In genomic region chr16:87060473-87060872, GRCm38 (mm10) we compare ENCODE assay signal across 23 mouse cellular contexts.
A peak's percentile ranks its signal among the peaks of the same experiment; 100 is the strongest.
DNase-seq lines count a peak whose midpoint lies in the region; ATAC-seq lines count a peak whose summit lies in the region.
"Had no signal": no experiment of that assay in that cellular context is flagged by ENCODE, and none has a peak within 500 bp of the region (broad histone marks: within the 10 kb centered on the region; RNA-seq: fewer than 3 reads in every experiment).

No protein-coding gene starts in this region.

- H3K4me2 ChIP-seq in embryonic facial prominence, embryonic 12.5 days (replicated peaks): no peak overlapping the region
- H3K4me2 ChIP-seq in hindbrain, embryonic 12.5 days (replicated peaks): no peak overlapping the region
- H3K4me2 ChIP-seq in hindbrain, embryonic 16.5 days (ENCODE audit: low read length): no peak overlapping the region
- H3K4me2 ChIP-seq in midbrain, embryonic 11.5 days: no peak overlapping the region
- H3K4me2 ChIP-seq in midbrain, embryonic 15.5 days: no peak overlapping the region
- H3K4me2 ChIP-seq: embryonic facial prominence, embryonic 13.5 days; heart, embryonic 11.5 days; hindbrain, embryonic 15.5 days; limb, embryonic 12.5 days; liver, embryonic 15.5 days had no signal

- H3K4me1 ChIP-seq in embryonic facial prominence, embryonic 12.5 days: no peaks in the 10 kb centered on the region
- H3K4me1 ChIP-seq in embryonic facial prominence, embryonic 10.5 days: no peaks in the 10 kb centered on the region
- H3K4me1 ChIP-seq in hindbrain, embryonic 12.5 days: no peaks in the 10 kb centered on the region
- no peaks in the 10 kb centered on the region for H3K4me1 ChIP-seq in hindbrain, embryonic 16.5 days (ENCODE audit: control insufficient read depth, insufficient read depth, low read depth, low read length)
- no peaks in the 10 kb centered on the region for H3K4me1 ChIP-seq in midbrain, embryonic 11.5 days (ENCODE audit: control insufficient read depth, insufficient read depth, low read length)
- no peaks in the 10 kb centered on the region for H3K4me1 ChIP-seq in midbrain, embryonic 15.5 days
- H3K4me1 ChIP-seq: embryonic facial prominence, embryonic 13.5 days; forebrain, embryonic 10.5 days; hindbrain, embryonic 15.5 days; limb, embryonic 12.5 days; liver, embryonic 15.5 days had no signal

- no peak overlapping the region for H3K9ac ChIP-seq in embryonic facial prominence, embryonic 12.5 days
- H3K9ac ChIP-seq in hindbrain, embryonic 12.5 days: no peak overlapping the region
- H3K9ac ChIP-seq in hindbrain, embryonic 16.5 days (ENCODE audit: low read depth, low read length): no peak overlapping the region
- no peak overlapping the region for H3K9ac ChIP-seq in midbrain, embryonic 11.5 days (ENCODE audit: low read length)
- no peak overlapping the region for H3K9ac ChIP-seq in midbrain, embryonic 15.5 days
- H3K9ac ChIP-seq: embryonic facial prominence, embryonic 13.5 days; hindbrain, embryonic 15.5 days; limb, embryonic 12.5 days; liver, embryonic 15.5 days had no signal

- no peak overlapping the region for H3K27ac ChIP-seq in embryonic facial prominence, embryonic 12.5 days
- no peak overlapping the region for H3K27ac ChIP-seq in embryonic facial prominence, embryonic 10.5 days (replicated peaks)
- H3K27ac ChIP-seq in hindbrain, embryonic 12.5 days: no peak overlapping the region
- no peak overlapping the region for H3K27ac ChIP-seq in hindbrain, embryonic 16.5 days (ENCODE audit: low read depth, low read length)
- H3K27ac ChIP-seq in midbrain, embryonic 11.5 days (ENCODE audit: low read depth, low read length): no peak overlapping the region
- H3K27ac ChIP-seq in midbrain, embryonic 15.5 days: no peak overlapping the region
- H3K27ac ChIP-seq: embryonic facial prominence, embryonic 13.5 days; forebrain, embryonic 10.5 days; hindbrain, embryonic 15.5 days; limb, embryonic 12.5 days; liver, embryonic 15.5 days had no signal

- H3K27me3 ChIP-seq in embryonic facial prominence, embryonic 12.5 days: no peaks in the 10 kb centered on the region; the same call in 1 of the 2 replicates
- H3K27me3 ChIP-seq in embryonic facial prominence, embryonic 10.5 days (replicated peaks; ENCODE audit: low read depth, poor library complexity, severe bottlenecking): no peaks in the 10 kb centered on the region
- no peaks in the 10 kb centered on the region for H3K27me3 ChIP-seq in hindbrain, embryonic 12.5 days
- H3K27me3 ChIP-seq in hindbrain, embryonic 16.5 days (replicated peaks; ENCODE audit: control insufficient read depth, insufficient read depth, low read length): no peaks in the 10 kb centered on the region
- no peaks in the 10 kb centered on the region for H3K27me3 ChIP-seq in midbrain, embryonic 11.5 days (ENCODE audit: control insufficient read depth, insufficient read depth, low read length)
- no peaks in the 10 kb centered on the region for H3K27me3 ChIP-seq in midbrain, embryonic 15.5 days (replicated peaks)
- H3K27me3 ChIP-seq: embryonic facial prominence, embryonic 13.5 days; hindbrain, embryonic 15.5 days; limb, embryonic 12.5 days; liver, embryonic 15.5 days had no signal

- H3K9me3 ChIP-seq in embryonic facial prominence, embryonic 12.5 days: no peaks in the 10 kb centered on the region
- H3K9me3 ChIP-seq in embryonic facial prominence, embryonic 10.5 days: no peaks in the 10 kb centered on the region
- no peaks in the 10 kb centered on the region for H3K9me3 ChIP-seq in hindbrain, embryonic 12.5 days (replicated peaks)
- no peaks in the 10 kb centered on the region for H3K9me3 ChIP-seq in hindbrain, embryonic 16.5 days (ENCODE audit: control insufficient read depth, low read length)
- H3K9me3 ChIP-seq in midbrain, embryonic 11.5 days (ENCODE audit: control insufficient read depth, low read length): no peaks in the 10 kb centered on the region
- H3K9me3 ChIP-seq in midbrain, embryonic 15.5 days: no peaks in the 10 kb centered on the region
- H3K9me3 ChIP-seq: embryonic facial prominence, embryonic 13.5 days; forebrain, embryonic 10.5 days; hindbrain, embryonic 15.5 days; limb, embryonic 12.5 days; liver, embryonic 15.5 days had no signal

- 84% methylated on average over 8 of the region's 8 CpGs for WGBS in embryonic facial prominence, embryonic 12.5 days
- 89% methylated on average over 8 of the region's 8 CpGs for WGBS in embryonic facial prominence, embryonic 10.5 days
- 87% methylated on average over 8 of the region's 8 CpGs for WGBS in hindbrain, embryonic 12.5 days
- WGBS in hindbrain, embryonic 16.5 days: 89% methylated on average over 7 of the region's 8 CpGs
- WGBS in midbrain, embryonic 11.5 days: 94% methylated on average over 8 of the region's 8 CpGs
- 94% methylated on average over 8 of the region's 8 CpGs for WGBS in midbrain, embryonic 15.5 days

- no peak overlapping the region for H3K4me3 ChIP-seq in embryonic facial prominence, embryonic 12.5 days
- no peak overlapping the region for H3K4me3 ChIP-seq in embryonic facial prominence, embryonic 10.5 days
- no peak overlapping the region for H3K4me3 ChIP-seq in hindbrain, embryonic 12.5 days
- H3K4me3 ChIP-seq in hindbrain, embryonic 16.5 days (ENCODE audit: low read length): no peak overlapping the region
- no peak overlapping the region for H3K4me3 ChIP-seq in midbrain, embryonic 11.5 days (ENCODE audit: low read depth, low read length)
- H3K4me3 ChIP-seq in midbrain, embryonic 15.5 days: no peak overlapping the region
- H3K4me3 ChIP-seq: embryonic facial prominence, embryonic 13.5 days; forebrain, embryonic 10.5 days; hindbrain, embryonic 15.5 days; limb, embryonic 12.5 days; liver, embryonic 15.5 days; myocyte had no signal

- ATAC-seq in embryonic facial prominence, embryonic 12.5 days (ENCODE audit: insufficient number of reproducible peaks, insufficient read depth, low FRiP score, low TSS enrichment): 0 out of 2 replicates have a peak, but pooled peaks have one; percentile 15
- ATAC-seq in hindbrain, embryonic 12.5 days (ENCODE audit: low FRiP score): 0 out of 2 replicates have a peak, but pooled peaks have one; percentile 32
- ATAC-seq in hindbrain, embryonic 16.5 days: no peak
- ATAC-seq in midbrain, embryonic 11.5 days (ENCODE audit: low FRiP score): peak; percentile 50; the same call in 1 of the 2 replicates
- ATAC-seq in midbrain, embryonic 15.5 days (replicated peaks): no peak
- 0 out of 2 replicates have a peak, but pooled peaks have one; percentile 40 for ATAC-seq in monocyte, adult 5-6 weeks (replicated peaks; ENCODE audit: insufficient number of reproducible peaks, low FRiP score, low TSS enrichment, poor library complexity, severe bottlenecking)

- H3K36me3 ChIP-seq in embryonic facial prominence, embryonic 12.5 days: no peaks in the 10 kb centered on the region
- H3K36me3 ChIP-seq in embryonic facial prominence, embryonic 10.5 days (replicated peaks): no peaks in the 10 kb centered on the region
- no peaks in the 10 kb centered on the region for H3K36me3 ChIP-seq in hindbrain, embryonic 12.5 days
- no peaks in the 10 kb centered on the region for H3K36me3 ChIP-seq in hindbrain, embryonic 16.5 days (ENCODE audit: control insufficient read depth, insufficient read depth, low read length)
- H3K36me3 ChIP-seq in midbrain, embryonic 11.5 days (ENCODE audit: control insufficient read depth, insufficient read depth, low read length): no peaks in the 10 kb centered on the region
- no peaks in the 10 kb centered on the region for H3K36me3 ChIP-seq in midbrain, embryonic 15.5 days (replicated peaks)
- H3K36me3 ChIP-seq: embryonic facial prominence, embryonic 13.5 days; forebrain, embryonic 10.5 days; G1E; hindbrain, embryonic 15.5 days; limb, embryonic 12.5 days; liver, embryonic 15.5 days had no signal

- no peak for DNase-seq in embryonic facial prominence, embryonic 10.5 days (ENCODE audit: low spot score)
- no peak for DNase-seq in midbrain, embryonic 11.5 days (ENCODE audit: low spot score, missing footprints)
- DNase-seq: adrenal gland, adult 8-10 months; cerebellum, adult 9-10 months; cerebellum, postnatal 36 days; gastrocnemius, postnatal 14 days; kidney, adult 8-10 months; kidney, postnatal 25 days; lung, postnatal 36 days; thymus, postnatal 4 days had no signal

Comparison
In these comparisons a context has a peak if more than half of its experiments do, and no peak if none do; other contexts are left out.
1. ATAC-seq: peak in embryonic facial prominence, embryonic 12.5 days (single experiment), hindbrain, embryonic 12.5 days (single experiment), midbrain, embryonic 11.5 days (single experiment) and monocyte, adult 5-6 weeks (single experiment); none in hindbrain, embryonic 16.5 days (single experiment) and midbrain, embryonic 15.5 days (single experiment).